In genomic region chr4:129894861-129895260, GRCm38 (mm10) we compare ENCODE assay signal across 26 mouse cellular contexts. TPM values are rescaled to one million over a fixed set of nuclear protein-coding genes. Genes with fewer than 3 reads are reported as not detected.
"Had no signal": no experiment of that assay in that cellular context is flagged by ENCODE, and none has a peak within 500 bp of the region (broad histone marks: within the 10 kb centered on the region; RNA-seq: fewer than 3 reads in every experiment).

No protein-coding gene starts in this region.

- H3K9me3 ChIP-seq: lung, embryonic 15.5 days; midbrain, embryonic 12.5 days; neural tube, embryonic 13.5 days; neural tube, embryonic 15.5 days had no signal

- H3K27ac ChIP-seq: lung, embryonic 15.5 days; macrophage; midbrain, embryonic 12.5 days; neural tube, embryonic 13.5 days; neural tube, embryonic 15.5 days had no signal

- ATAC-seq: liver, postnatal 0 days; lung, postnatal 0 days; midbrain, embryonic 16.5 days had no signal

- H3K9ac ChIP-seq: liver, postnatal 0 days; lung, embryonic 15.5 days; midbrain, embryonic 12.5 days; neural tube, embryonic 13.5 days; neural tube, embryonic 15.5 days had no signal

- H3K4me3 ChIP-seq: lung, embryonic 15.5 days; midbrain, embryonic 12.5 days; myocyte; neural tube, embryonic 13.5 days; neural tube, embryonic 15.5 days had no signal

- H3K27me3 ChIP-seq: lung, embryonic 15.5 days; midbrain, embryonic 12.5 days; neural tube, embryonic 13.5 days; neural tube, embryonic 15.5 days had no signal

- H3K4me2 ChIP-seq: lung, embryonic 15.5 days; midbrain, embryonic 12.5 days; neural tube, embryonic 13.5 days; neural tube, embryonic 15.5 days had no signal

- H3K4me1 ChIP-seq: lung, embryonic 15.5 days; midbrain, embryonic 12.5 days had no signal

- H3K36me3 ChIP-seq: lung, embryonic 15.5 days; midbrain, embryonic 12.5 days; neural tube, embryonic 13.5 days; neural tube, embryonic 15.5 days had no signal

- DNase-seq: liver, postnatal 0 days; lung, adult 2 months; lung, postnatal 14 days; lung, postnatal 36 days; midbrain, embryonic 14.5 days; retina, postnatal 1 day; right cerebral cortex, adult 18-20 months; right cerebral cortex, postnatal 25 days; right cerebral cortex, postnatal 4 days; spleen, adult 18-20 months; thymus, adult 18-20 months; thymus, postnatal 14 days; thymus, postnatal 36 days had no signal

RNA-seq across cellular contexts. Expression of gene Spocd1, which starts 34.2 kb away (rescaled TPM):
- total RNA-seq: megakaryocyte-erythroid progenitor cell, adult 5-6 weeks had no signal
- polyA plus RNA-seq: liver, postnatal 0 days; lung, adult 2 months; lung, postnatal 0 days; macrophage; midbrain, embryonic 12.5 days; midbrain, embryonic 14.5 days; midbrain, embryonic 16.5 days; myocyte; neural tube, embryonic 11.5 days; neural tube, embryonic 13.5 days; small intestine, adult 2 months; stomach, embryonic 14.5 days; stomach, embryonic 16.5 days had no signal
